Mouse (Mus musculus) MEL (cell line): Measurements from ENCODE around the gene Sult6b2. TPM values are rescaled to one million over a fixed set of nuclear protein-coding genes. Genes with fewer than 3 reads are reported as not detected.

ENCODE experiments used
- DNase-seq: peaks from one replicate; pipeline ENCODE4 v3.0.0; 2011; ENCODE audit warnings: low read depth, low spot score
- H3K27ac ChIP-seq: 2 replicates; pipeline ENCODE4 v1.5.1; 2012; ENCODE audit warnings: low read depth, mild to moderate bottlenecking, control low read depth, low read length, moderate library complexity; ENCODE audit not compliant: control insufficient read depth
- H3K27me3 ChIP-seq, 2 experiments: fragments of 150-350 bp in 1 of 2; sonication (generic) in 1 of 2; 2 replicates each; pipeline ENCODE4 v1.6.1; 2012; ENCODE audit warnings: low read length in 2 of 2, mild to moderate bottlenecking in 2 of 2, improper control_type of control experiment in 1 of 2, moderate library complexity in 1 of 2; ENCODE audit not compliant: insufficient read depth in 2 of 2, control insufficient read depth in 1 of 2
- H3K36me3 ChIP-seq, 2 experiments: 2 replicates each; pipeline ENCODE4 v1.6.1; 2012 to 2014; ENCODE audit warnings: low read length in 2 of 2, improper control_type of control experiment in 1 of 2, inconsistent platforms in 1 of 2, mild to moderate bottlenecking in 1 of 2; ENCODE audit not compliant: insufficient read depth in 2 of 2, control insufficient read depth in 1 of 2
- H3K4me1 ChIP-seq, 2 experiments: fragments of 150-350 bp in 1 of 2; sonication (generic) in 1 of 2; 2 replicates each; pipeline ENCODE4 v1.6.1; 2012; ENCODE audit warnings: low read length in 2 of 2, improper control_type of control experiment in 1 of 2, mild to moderate bottlenecking in 1 of 2; ENCODE audit not compliant: insufficient read depth in 2 of 2, control insufficient read depth in 1 of 2
- H3K4me3 ChIP-seq, 2 experiments: fragments of 150-350 bp in 1 of 2; sonication (generic) in 1 of 2; 2 replicates each; pipeline ENCODE4 v1.5.1; 2012; ENCODE audit warnings: low read depth in 2 of 2, low read length in 2 of 2, mild to moderate bottlenecking in 2 of 2, moderate library complexity in 2 of 2, control low read depth in 1 of 2, improper control_type of control experiment in 1 of 2; ENCODE audit not compliant: control insufficient read depth in 1 of 2, insufficient read depth in 1 of 2
- H3K79me2 ChIP-seq: 2 replicates; pipeline ENCODE4 v1.6.1; 2012; ENCODE audit warnings: mild to moderate bottlenecking, low read length, moderate library complexity; ENCODE audit not compliant: control insufficient read depth, poor library complexity, insufficient read depth
- H3K9ac ChIP-seq: 2 replicates; pipeline ENCODE4 v1.6.1; 2012; ENCODE audit warnings: low read depth, mild to moderate bottlenecking, control low read depth, low read length, moderate library complexity; ENCODE audit not compliant: control insufficient read depth, poor library complexity, severe bottlenecking
- H3K9me3 ChIP-seq: fragments of 150-350 bp; sonication (generic); replicated peaks from 2 replicates; pipeline ENCODE4 v1.6.1; 2012; ENCODE audit warnings: mild to moderate bottlenecking, low read length, improper control_type of control experiment, moderate library complexity; ENCODE audit not compliant: insufficient read depth
- BHLHE40 ChIP-seq: IDR thresholded peaks from 2 replicates; pipeline ENCODE4 v1.6.1; 2012; ENCODE audit warnings: low read depth, mild to moderate bottlenecking, inconsistent platforms, low read length, improper control_type of control experiment, borderline replicate concordance
- CHD1 ChIP-seq: IDR thresholded peaks from 2 replicates; pipeline ENCODE4 v1.6.1; 2012; ENCODE audit warnings: low read depth, mild to moderate bottlenecking, inconsistent platforms, low read length, improper control_type of control experiment
- CTCF ChIP-seq, 3 experiments: IDR thresholded peaks in 2 of 3; conservative IDR thresholded peaks in 1 of 3; 2 replicates each; pipeline ENCODE4 v1.5.1; 2011 to 2012; ENCODE audit warnings: low read length in 3 of 3, low read depth in 2 of 3, mild to moderate bottlenecking in 2 of 3, improper control_type of control experiment in 1 of 3, inconsistent platforms in 1 of 3, mixed read lengths in 1 of 3, moderate library complexity in 1 of 3; ENCODE audit not compliant: control insufficient read depth in 1 of 3, insufficient read depth in 1 of 3, poor library complexity in 1 of 3, severe bottlenecking in 1 of 3
- E2F4 ChIP-seq: IDR thresholded peaks from 2 replicates; pipeline ENCODE4 v1.6.1; 2011; ENCODE audit warnings: low read depth, low read length, improper control_type of control experiment, borderline replicate concordance
- ELF1 ChIP-seq: IDR thresholded peaks from 2 replicates; pipeline ENCODE4 v1.6.1; 2014; ENCODE audit warnings: low read depth, mild to moderate bottlenecking, inconsistent platforms, low read length, improper control_type of control experiment, moderate library complexity
- EP300 ChIP-seq, 2 experiments: IDR thresholded peaks; 2 replicates each; pipeline ENCODE4 v1.6.1; 2011; ENCODE audit warnings: improper control_type of control experiment in 2 of 2, low read length in 2 of 2, low read depth in 1 of 2, mild to moderate bottlenecking in 1 of 2
- ETS1 ChIP-seq: IDR thresholded peaks from 2 replicates; pipeline ENCODE4 v1.6.1; 2012; ENCODE audit warnings: low read depth, mild to moderate bottlenecking, inconsistent platforms, low read length, improper control_type of control experiment, moderate library complexity
- GABPA ChIP-seq: IDR thresholded peaks from 2 replicates; pipeline ENCODE4 v1.6.1; 2012; ENCODE audit warnings: low read depth, mild to moderate bottlenecking, inconsistent platforms, low read length, improper control_type of control experiment, moderate library complexity
- JUND ChIP-seq: IDR thresholded peaks from 2 replicates; pipeline ENCODE4 v1.6.1; 2011; ENCODE audit warnings: low read depth, mild to moderate bottlenecking, improper control_type of control experiment, low read length
- MAFK ChIP-seq: IDR thresholded peaks from 2 replicates; pipeline ENCODE4 v1.6.1; 2011; ENCODE audit warnings: low read depth, mild to moderate bottlenecking, low read length, improper control_type of control experiment, borderline replicate concordance
- MAZ ChIP-seq: IDR thresholded peaks from 2 replicates; pipeline ENCODE4 v1.6.1; 2012; ENCODE audit warnings: low read depth, mild to moderate bottlenecking, inconsistent platforms, low read length, improper control_type of control experiment
- MXI1 ChIP-seq: IDR thresholded peaks from 2 replicates; pipeline ENCODE4 v1.6.1; 2011; ENCODE audit warnings: mild to moderate bottlenecking, low read depth, low read length, improper control_type of control experiment
- MYB ChIP-seq: IDR thresholded peaks from 2 replicates; pipeline ENCODE4 v1.6.1; 2011; ENCODE audit warnings: mild to moderate bottlenecking, low read depth, low read length, improper control_type of control experiment
- MYC ChIP-seq: IDR thresholded peaks from 2 replicates; pipeline ENCODE4 v1.6.1; 2011; ENCODE audit warnings: low read depth, mild to moderate bottlenecking, low read length, improper control_type of control experiment, moderate library complexity
- NELFE ChIP-seq: IDR thresholded peaks from 2 replicates; pipeline ENCODE4 v1.6.1; 2011; ENCODE audit warnings: low read depth, low read length, improper control_type of control experiment
- NRF1 ChIP-seq: IDR thresholded peaks from 2 replicates; pipeline ENCODE4 v1.6.1; 2014; ENCODE audit warnings: low read depth, mild to moderate bottlenecking, inconsistent platforms, low read length, improper control_type of control experiment, moderate library complexity; ENCODE audit not compliant: poor library complexity, insufficient read depth, severe bottlenecking
- POLR2AphosphoS2 ChIP-seq: IDR thresholded peaks from 2 replicates; pipeline ENCODE4 v1.6.1; 2011; ENCODE audit warnings: low read length, improper control_type of control experiment
- RCOR1 ChIP-seq: IDR thresholded peaks from 2 replicates; pipeline ENCODE4 v1.6.1; 2012; ENCODE audit warnings: low read depth, mild to moderate bottlenecking, inconsistent platforms, low read length, improper control_type of control experiment
- SMC3 ChIP-seq: IDR thresholded peaks from 2 replicates; pipeline ENCODE4 v1.6.1; 2011; ENCODE audit warnings: low read depth, low read length, improper control_type of control experiment
- TAL1 ChIP-seq: IDR thresholded peaks from 2 replicates; pipeline ENCODE4 v1.6.1; 2012; ENCODE audit warnings: mild to moderate bottlenecking, inconsistent platforms, low read length, moderate library complexity, mixed read lengths
- TCF12 ChIP-seq: IDR thresholded peaks from 2 replicates; pipeline ENCODE4 v1.6.1; 2014; ENCODE audit warnings: low read depth, mild to moderate bottlenecking, inconsistent platforms, low read length, improper control_type of control experiment, moderate library complexity
- USF1 ChIP-seq: IDR thresholded peaks from 2 replicates; pipeline ENCODE4 v1.6.1; 2014; ENCODE audit warnings: low read depth, mild to moderate bottlenecking, inconsistent platforms, low read length, improper control_type of control experiment, moderate library complexity
- ZC3H11A ChIP-seq: IDR thresholded peaks from 2 replicates; pipeline ENCODE4 v1.6.1; 2012; ENCODE audit warnings: low read depth, mild to moderate bottlenecking, inconsistent platforms, low read length, improper control_type of control experiment
- ZNF384 ChIP-seq: IDR thresholded peaks from 2 replicates; pipeline ENCODE4 v1.6.1; 2012; ENCODE audit warnings: low read depth, mild to moderate bottlenecking, inconsistent platforms, low read length, improper control_type of control experiment
- polyA plus RNA-seq, 2 experiments: library from polyadenylated mRNA; stranded (reverse) in 1 of 2; unstranded in 1 of 2; fragments of >175 nt in 1 of 2; fragments of >200 nt in 1 of 2; gene quantifications; 2 replicates each; pipeline versions ENCODE4 v1.2.1 to v1.2.4; 2012; ENCODE audit warnings: low replicate concordance in 2 of 2, low read depth in 1 of 2; ENCODE audit not compliant: insufficient read length in 2 of 2, insufficient read depth in 1 of 2, missing spikeins in 1 of 2
- total RNA-seq: library from RNA; depleted of rRNA; stranded (reverse); fragments of 300-350 nt; gene quantifications from 2 replicates; pipeline ENCODE4 v1.2.3, GENCODE M21; 2012

Sult6b2 gene
- total and polyA plus RNA-seq, 3 experiments, result 0.07 TPM; not detected in 2

DNA sequence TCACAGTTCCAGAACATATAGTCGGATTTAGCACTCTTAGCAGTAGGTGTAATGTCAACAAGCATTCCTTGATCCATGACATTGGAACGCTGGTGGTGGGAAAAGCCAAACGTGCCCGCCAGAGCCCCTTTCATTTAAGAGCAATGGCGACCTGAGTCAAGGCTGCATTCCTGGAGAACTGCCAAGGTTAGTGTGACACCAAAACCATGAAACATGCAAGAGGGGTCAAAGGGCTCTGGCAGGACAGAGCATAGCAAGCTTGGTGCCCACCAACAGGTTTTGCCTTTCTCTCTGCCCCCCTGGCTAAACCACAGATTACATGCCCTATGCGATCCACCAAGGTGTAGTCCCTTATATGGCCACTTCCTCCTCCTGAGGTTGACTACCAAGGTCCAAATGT lies 65.7 kb downstream of the Sult6b2 start:
- Histone ChIP-seq H3K9me3 (no peaks in the 10 kb centered on the region), H3K4me3 (no peak overlapping the region), H3K79me2 (no peaks in the 10 kb centered on the region)

DNA sequence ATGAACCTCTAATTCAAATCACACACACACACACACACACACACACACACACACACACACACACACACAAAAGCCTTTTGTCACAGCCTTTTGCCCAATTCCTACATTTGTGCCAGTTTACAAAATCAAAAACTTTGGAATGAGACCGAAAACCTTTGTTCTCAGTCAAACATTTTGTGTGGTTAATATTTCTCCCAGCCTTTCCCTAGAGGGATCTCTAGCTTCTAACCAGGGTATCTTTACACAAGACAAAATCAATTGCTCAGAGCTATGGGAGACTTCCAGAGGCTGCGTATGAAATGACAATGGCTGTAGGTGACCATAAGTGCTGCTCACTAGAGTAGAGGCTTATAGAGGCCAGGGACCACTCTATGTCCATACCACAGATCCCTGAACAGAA lies 66.1 kb downstream of the Sult6b2 start:
- peaks cover 1 to 3% of the 10 kb centered on the region in 2 experiments; a peak in 1 of 4 replicates for H3K27me3 ChIP-seq
- TF ChIP-seq MYC, result no peak
- no peak for TF ChIP-seq CHD1
- TF ChIP-seq ZC3H11A, result no peak
- TF ChIP-seq NELFE, result no peak
- TF ChIP-seq EP300 (IDR thresholded peaks at IDR 0.05; ENCODE audit: low read depth in 1 of 2, low read length in 2 of 2), result no peak
- no peak for TF ChIP-seq GABPA
- no peak for TF ChIP-seq RCOR1
- TF ChIP-seq MAFK, result no peak
- TF ChIP-seq TAL1, result no peak
- no peak for TF ChIP-seq SMC3
- no peak for TF ChIP-seq E2F4
- no peak for TF ChIP-seq JUND
- no peak for TF ChIP-seq MYB
- TF ChIP-seq NRF1, result no peak
- TF ChIP-seq POLR2AphosphoS2, result no peak
- TF ChIP-seq MXI1, result no peak
- no peak for TF ChIP-seq BHLHE40
- TF ChIP-seq ELF1, result no peak
- TF ChIP-seq CTCF (IDR thresholded peaks at IDR 0.05 in 2 of 3, conservative IDR thresholded peaks at IDR 0.05 in 1 of 3; ENCODE audit: control insufficient read depth in 1 of 3, insufficient read depth in 1 of 3, low read depth in 2 of 3, low read length in 3 of 3, poor library complexity in 1 of 3, severe bottlenecking in 1 of 3), result no peak
- TF ChIP-seq USF1, result no peak
- TF ChIP-seq, all 39 proteins: peak for 0
- Histone ChIP-seq H3K9ac (no peak overlapping the region), H3K36me3 (no peaks in the 10 kb centered on the region), H3K4me1 (no peaks in the 10 kb centered on the region), H3K27ac (no peak overlapping the region), H3K79me2 (no peaks in the 10 kb centered on the region), H3K9me3 (no peaks in the 10 kb centered on the region), H3K4me3 (no peak overlapping the region)
- DNase-seq, result no peak

More for the DNA sequence above, 65.7 kb downstream of the Sult6b2 start:
- Histone ChIP-seq H3K9ac (no peak overlapping the region), H3K4me1 (no peaks in the 10 kb centered on the region), H3K36me3 (no peaks in the 10 kb centered on the region), H3K27me3 (peaks cover 1 to 3% of the 10 kb centered on the region in 2 experiments; a peak in 1 of 4 replicates), H3K27ac (no peak overlapping the region)
- TF ChIP-seq SMC3, result no peak
- no peak for TF ChIP-seq MAZ
- TF ChIP-seq ZNF384, result no peak
- no peak for TF ChIP-seq ETS1
- no peak for TF ChIP-seq CHD1
- no peak for TF ChIP-seq BHLHE40
- TF ChIP-seq TCF12, result no peak
- no peak for TF ChIP-seq EP300 (IDR thresholded peaks at IDR 0.05; ENCODE audit: low read depth in 1 of 2, low read length in 2 of 2)
- no peak for DNase-seq
